Mouse (Mus musculus) neural tube, embryonic 13.5 days (tissue): ENCODE data around the gene Nenf. TPM values are rescaled to one million over a fixed set of nuclear protein-coding genes. Genes with fewer than 3 reads are reported as not detected.
A peak's percentile ranks its signal among the peaks of the same experiment; 100 is the strongest.

Experiments used
- ATAC-seq: fragments of 200-750 bp; cut with Nextera tagmentation; 2 replicates; pipeline ENCODE4 v1.8.0; 2017; ENCODE audit warnings: low read depth, mild to moderate bottlenecking, moderate TSS enrichment, moderate library complexity
- H3K27ac ChIP-seq: fragments of 300-500 bp; sonication (generic); replicated peaks from 2 replicates; pipeline ENCODE4 v1.5.1; 2015; ENCODE audit warnings: moderate library complexity, mild to moderate bottlenecking, inconsistent platforms
- H3K27me3 ChIP-seq: fragments of 300-500 bp; sonication (generic); 2 replicates; pipeline ENCODE4 v1.6.1; 2015; ENCODE audit warnings: mild to moderate bottlenecking, inconsistent platforms
- H3K36me3 ChIP-seq: fragments of 300-500 bp; sonication (generic); 2 replicates; pipeline ENCODE4 v1.6.1; 2015; ENCODE audit warnings: mild to moderate bottlenecking, inconsistent platforms
- H3K4me1 ChIP-seq: fragments of 300-500 bp; sonication (generic); replicated peaks from 2 replicates; pipeline ENCODE4 v1.6.1; 2015; ENCODE audit warnings: inconsistent platforms
- H3K4me2 ChIP-seq: fragments of 300-500 bp; sonication (generic); 2 replicates; pipeline ENCODE4 v1.6.1; 2015; ENCODE audit warnings: inconsistent platforms, mild to moderate bottlenecking, moderate library complexity
- H3K4me3 ChIP-seq: fragments of 300-500 bp; sonication (generic); 2 replicates; pipeline ENCODE4 v1.5.1; 2015; ENCODE audit warnings: mild to moderate bottlenecking, inconsistent platforms
- H3K9ac ChIP-seq: fragments of 300-500 bp; sonication (generic); 2 replicates; pipeline ENCODE4 v1.6.1; 2015; ENCODE audit warnings: moderate library complexity, mild to moderate bottlenecking, inconsistent platforms
- H3K9me3 ChIP-seq: fragments of 300-500 bp; sonication (generic); 2 replicates; pipeline ENCODE4 v1.6.1; 2016; ENCODE audit warnings: inconsistent platforms
- WGBS: fragments of 180-500 bp; shearing (Covaris S2); methylation state at CpG from one replicate; pipeline ENCODE4 v1.1.7; 2015; 5-methylcytosine and 5-hydroxymethylcytosine counted together
- polyA plus RNA-seq: library from polyadenylated mRNA; unstranded; fragments of >200 nt; fragmentation: Nextera tagmentation; extraction: Ambion mirVana; gene quantifications from 2 replicates; pipeline ENCODE4 v1.2.1, GENCODE M21; 2015

Gene Nenf
- polyA plus RNA-seq = 105 and 121 TPM in 2 replicates

- 1% methylated on average over 45 of the region's 54 CpGs for WGBS
- Histone ChIP-seq H3K27me3 (no peaks in the 10 kb centered on the region), H3K9ac (peak within 1 kb of the TSS; percentile 90), H3K4me2 (peak within 1 kb of the TSS; percentile 76), H3K4me1 (peaks cover 13% of the 10 kb centered on the region), H3K27ac (peak within 1 kb of the TSS; percentile 75), H3K36me3 (no peaks in the 10 kb centered on the region), H3K9me3 (no peaks in the 10 kb centered on the region), H3K4me3 (peak within 1 kb of the TSS; percentile 67)
- ATAC-seq = peak; percentile 92
Measured at GRCm38 (mm10) chr1:191317591-191318196, at the start of gene Nenf. Gene Nenf, minus strand, starts transcription at chr1:191318194.

GRCm38 (mm10) chr1:191364477-191364876 lies 46.5 kb upstream of the Nenf start:
- 74% methylated on average over 4 of the region's 4 CpGs for WGBS
- ATAC-seq = no peak
- Histone ChIP-seq H3K27ac (no peak overlapping the region), H3K4me3 (no peak overlapping the region), H3K9me3 (no peaks in the 10 kb centered on the region), H3K4me1 (no peaks in the 10 kb centered on the region), H3K9ac (no peak overlapping the region), H3K36me3 (0 out of 2 replicates have a peak, but pooled peaks cover 5% of the 10 kb centered on the region), H3K4me2 (no peak overlapping the region), H3K27me3 (no peaks in the 10 kb centered on the region)

GRCm38 (mm10) chr1:191362412-191362811 lies 44.4 kb upstream of the Nenf start:
- no peaks in the 10 kb centered on the region for H3K4me1 ChIP-seq
- H3K27me3 ChIP-seq = no peaks in the 10 kb centered on the region
- peaks cover 17% of the 10 kb centered on the region for H3K36me3 ChIP-seq
- WGBS = 92% methylated on average over 6 of the region's 6 CpGs
- no peak for ATAC-seq
- H3K27ac ChIP-seq = no peak overlapping the region
- H3K4me2 ChIP-seq = no peak overlapping the region
- H3K4me3 ChIP-seq = no peak overlapping the region
- no peak overlapping the region for H3K9ac ChIP-seq
- no peaks in the 10 kb centered on the region for H3K9me3 ChIP-seq

- Histone ChIP-seq H3K36me3 (peaks cover 44% of the 10 kb centered on the region), H3K9me3 (no peaks in the 10 kb centered on the region), H3K27me3 (no peaks in the 10 kb centered on the region), H3K9ac (no peak overlapping the region), H3K4me2 (no peak overlapping the region), H3K4me3 (no peak overlapping the region), H3K4me1 (no peaks in the 10 kb centered on the region), H3K27ac (no peak overlapping the region)
- no peak for ATAC-seq
- WGBS = 94% methylated on average over 7 of the region's 7 CpGs
Measured at GRCm38 (mm10) chr1:191359478-191359877, 41.5 kb upstream of the Nenf start.

- peaks cover 61% of the 10 kb centered on the region for H3K36me3 ChIP-seq
Measured at GRCm38 (mm10) chr1:191356936-191357335, 38.9 kb upstream of the Nenf start.

GRCm38 (mm10) chr1:191353836-191354235 lies 35.8 kb upstream of the Nenf start:
- H3K4me1 ChIP-seq = 0 out of 2 replicates have a peak, but pooled peaks cover 3% of the 10 kb centered on the region
- peaks cover 83% of the 10 kb centered on the region for H3K36me3 ChIP-seq
- H3K27me3 ChIP-seq = no peaks in the 10 kb centered on the region
- H3K9me3 ChIP-seq = no peaks in the 10 kb centered on the region
- H3K27ac ChIP-seq = no peak overlapping the region
- WGBS = 70% methylated on average over 4 of the region's 4 CpGs
- H3K4me3 ChIP-seq = no peak overlapping the region
- no peak overlapping the region for H3K4me2 ChIP-seq
- H3K9ac ChIP-seq = no peak overlapping the region
- ATAC-seq = no peak

More at GRCm38 (mm10) chr1:191356936-191357335, 38.9 kb upstream of the Nenf start:
- Histone ChIP-seq H3K9me3 (no peaks in the 10 kb centered on the region), H3K4me1 (0 out of 2 replicates have a peak, but pooled peaks cover 3% of the 10 kb centered on the region), H3K9ac (no peak overlapping the region), H3K4me2 (no peak overlapping the region), H3K27me3 (no peaks in the 10 kb centered on the region), H3K4me3 (no peak overlapping the region), H3K27ac (no peak overlapping the region)
- ATAC-seq = no peak
- 100% methylated on average over 1 of the region's 1 CpGs for WGBS

- no peak overlapping the region for H3K9ac ChIP-seq
- H3K27ac ChIP-seq = 0 out of 2 replicates have a peak overlapping the region, but pooled peaks have one; percentile 28
- ATAC-seq = no peak
- no peak overlapping the region for H3K4me3 ChIP-seq
- no peaks in the 10 kb centered on the region for H3K9me3 ChIP-seq
- 60% methylated on average over 14 of the region's 14 CpGs for WGBS
- H3K27me3 ChIP-seq = no peaks in the 10 kb centered on the region
- H3K4me2 ChIP-seq = no peak overlapping the region
- H3K4me1 ChIP-seq = 0 out of 2 replicates have a peak, but pooled peaks cover 3% of the 10 kb centered on the region
- H3K36me3 ChIP-seq = peaks cover 86% of the 10 kb centered on the region
Measured at GRCm38 (mm10) chr1:191352786-191353488, 34.9 kb upstream of the Nenf start.

- Histone ChIP-seq H3K27me3 (no peaks in the 10 kb centered on the region), H3K4me1 (0 out of 2 replicates have a peak, but pooled peaks cover 3% of the 10 kb centered on the region), H3K9ac (no peak overlapping the region), H3K27ac (no peak overlapping the region), H3K36me3 (peaks cover 87% of the 10 kb centered on the region), H3K4me2 (no peak overlapping the region), H3K4me3 (no peak overlapping the region), H3K9me3 (no peaks in the 10 kb centered on the region)
- ATAC-seq = no peak
- 94% methylated on average over 5 of the region's 5 CpGs for WGBS
Measured at GRCm38 (mm10) chr1:191350355-191350754, 32.4 kb upstream of the Nenf start.

- H3K27ac ChIP-seq = no peak overlapping the region
- no peaks in the 10 kb centered on the region for H3K27me3 ChIP-seq
- ATAC-seq = no peak
- H3K4me1 ChIP-seq = 0 out of 2 replicates have a peak, but pooled peaks cover 3% of the 10 kb centered on the region
- H3K9ac ChIP-seq = no peak overlapping the region
- H3K36me3 ChIP-seq = peaks cover 87% of the 10 kb centered on the region
- no peak overlapping the region for H3K4me3 ChIP-seq
- H3K4me2 ChIP-seq = no peak overlapping the region
- 91% methylated on average over 23 of the region's 23 CpGs for WGBS
- no peaks in the 10 kb centered on the region for H3K9me3 ChIP-seq
Measured at GRCm38 (mm10) chr1:191349486-191350037, 31.6 kb upstream of the Nenf start.

- no peaks in the 10 kb centered on the region for H3K9me3 ChIP-seq
- 77% methylated on average over 5 of the region's 5 CpGs for WGBS
- H3K27ac ChIP-seq = no peak overlapping the region
- no peak overlapping the region for H3K4me2 ChIP-seq
- no peak for ATAC-seq
- 0 out of 2 replicates have a peak, but pooled peaks cover 3% of the 10 kb centered on the region for H3K4me1 ChIP-seq
- no peaks in the 10 kb centered on the region for H3K27me3 ChIP-seq
- peaks cover 86% of the 10 kb centered on the region for H3K36me3 ChIP-seq
- H3K4me3 ChIP-seq = no peak overlapping the region
- H3K9ac ChIP-seq = no peak overlapping the region
Measured at GRCm38 (mm10) chr1:191348996-191349395, 31.0 kb upstream of the Nenf start.

GRCm38 (mm10) chr1:191348592-191348991 lies 30.6 kb upstream of the Nenf start:
- no peak for ATAC-seq
- Histone ChIP-seq H3K4me2 (no peak overlapping the region), H3K9me3 (no peaks in the 10 kb centered on the region), H3K9ac (no peak overlapping the region), H3K4me3 (no peak overlapping the region), H3K4me1 (0 out of 2 replicates have a peak, but pooled peaks cover 3% of the 10 kb centered on the region), H3K27ac (no peak overlapping the region), H3K36me3 (peaks cover 86% of the 10 kb centered on the region), H3K27me3 (no peaks in the 10 kb centered on the region)
- 89% methylated on average over 2 of the region's 2 CpGs for WGBS

GRCm38 (mm10) chr1:191347602-191348001 lies 29.6 kb upstream of the Nenf start:
- Histone ChIP-seq H3K4me3 (no peak overlapping the region), H3K36me3 (peaks cover 89% of the 10 kb centered on the region), H3K4me1 (no peaks in the 10 kb centered on the region), H3K9ac (no peak overlapping the region), H3K4me2 (no peak overlapping the region), H3K27ac (no peak overlapping the region), H3K27me3 (no peaks in the 10 kb centered on the region), H3K9me3 (no peaks in the 10 kb centered on the region)
- no peak for ATAC-seq
- WGBS = 92% methylated on average over 8 of the region's 8 CpGs
